Mouse (Mus musculus) olfactory bulb, adult 2 months (tissue): ENCODE data around the gene Hist1h2aa.

Source experiments
- CTCF ChIP-seq: fragments of 200-500 bp; IDR thresholded peaks from 2 replicates; pipeline ENCODE4 v1.5.1; 2012; ENCODE audit warnings: low read depth, mild to moderate bottlenecking, low read length, moderate library complexity; ENCODE audit not compliant: insufficient read depth
- POLR2A ChIP-seq: fragments of 200-500 bp; IDR thresholded peaks from 2 replicates; pipeline ENCODE4 v1.6.1; 2012; ENCODE audit warnings: mild to moderate bottlenecking, low read depth, low read length, moderate library complexity; ENCODE audit not compliant: insufficient read depth

DNA sequence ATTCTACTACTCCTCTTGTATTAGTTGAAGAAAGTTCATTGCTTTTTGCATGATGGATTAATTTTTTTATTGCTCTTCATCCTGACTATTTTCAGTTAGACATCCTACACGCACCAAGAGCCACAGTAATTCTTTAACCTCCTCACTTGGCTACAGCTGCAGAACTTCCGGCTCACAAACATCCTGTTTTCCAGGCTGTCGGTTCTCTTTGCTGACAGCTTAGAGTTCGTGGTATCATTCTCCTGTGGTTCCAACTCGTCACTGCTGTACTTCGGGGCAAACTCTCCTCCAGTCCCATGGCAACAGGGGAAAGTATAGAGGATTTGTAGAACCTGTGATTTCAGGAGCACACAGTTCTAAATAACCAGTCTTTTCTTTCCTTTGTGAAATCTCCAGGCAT lies 36.0 kb upstream of the Hist1h2aa start:
- no peak for TF ChIP-seq POLR2A
- no peak for TF ChIP-seq CTCF
